Mouse (Mus musculus) heart, postnatal 0 days (tissue): Measurements from ENCODE around the gene Fbxl18.

Experiments
- CTCF ChIP-seq: IDR thresholded peaks from 2 replicates; pipeline ENCODE4 v1.5.1; 2016; ENCODE audit warnings: antibody characterized with exemption, control low read depth, low read depth
- EP300 ChIP-seq: IDR thresholded peaks from 2 replicates; pipeline ENCODE4 v1.6.1; 2016; ENCODE audit warnings: antibody characterized with exemption, low read depth

- TF ChIP-seq CTCF = peak; percentile 22; the same call in 1 of the 2 replicates
- no peak for TF ChIP-seq EP300
These were observed 971 bp upstream of the Fbxl18 start for GRCm38 (mm10) chr5:142896192-142896591.
